Mouse (Mus musculus) liver, embryonic 14.5 days (tissue): ENCODE measurements around the gene Atrnl1. TPM values are rescaled to one million over a fixed set of nuclear protein-coding genes. Genes with fewer than 3 reads are reported as not detected.

Experiments
- ATAC-seq: fragments of 200-750 bp; cut with Nextera tagmentation; 2 replicates; pipeline ENCODE4 v1.8.0; 2017; ENCODE audit warnings: moderate number of reproducible peaks, mild to moderate bottlenecking, moderate library complexity; ENCODE audit not compliant: insufficient read depth
- DNase-seq, 3 experiments: peaks; one replicate each; pipeline ENCODE4 v3.0.0-alpha.2; 2012 to 2013; ENCODE audit warnings: low read depth in 3 of 3, low spot score in 3 of 3
- H3K27ac ChIP-seq: fragments of 300-500 bp; sonication (generic); 2 replicates; pipeline ENCODE4 v1.5.1; 2014; ENCODE audit warnings: moderate library complexity, mild to moderate bottlenecking, control low read depth, inconsistent platforms
- H3K27me3 ChIP-seq: fragments of 300-500 bp; sonication (generic); 2 replicates; pipeline ENCODE4 v1.6.1; 2014; ENCODE audit warnings: mild to moderate bottlenecking, low read length, moderate library complexity; ENCODE audit not compliant: control insufficient read depth, insufficient read depth
- H3K36me3 ChIP-seq: fragments of 300-500 bp; sonication (generic); replicated peaks from 2 replicates; pipeline ENCODE4 v1.6.1; 2014; ENCODE audit warnings: low read depth; ENCODE audit not compliant: control insufficient read depth, insufficient read depth
- H3K4me1 ChIP-seq, 2 experiments: fragments of 200-500 bp in 1 of 2; fragments of 300-500 bp in 1 of 2; sonication (generic) in 1 of 2; replicated peaks; 2 replicates each; pipeline ENCODE4 v1.6.1; 2012 to 2014; ENCODE audit warnings: antibody characterized with exemption in 1 of 2, inconsistent platforms in 1 of 2, low read length in 1 of 2; ENCODE audit not compliant: control insufficient read depth in 2 of 2, insufficient read depth in 2 of 2
- H3K4me2 ChIP-seq: fragments of 300-500 bp; sonication (generic); 2 replicates; pipeline ENCODE4 v1.6.1; 2014; ENCODE audit warnings: low read depth, mild to moderate bottlenecking, control low read depth, moderate library complexity
- H3K4me3 ChIP-seq, 2 experiments: fragments of 200-500 bp in 1 of 2; fragments of 300-500 bp in 1 of 2; sonication (generic) in 1 of 2; 2 replicates each; pipeline ENCODE4 v1.5.1; 2012 to 2014; ENCODE audit warnings: low read depth in 2 of 2, low read length in 2 of 2, mild to moderate bottlenecking in 2 of 2, control low read depth in 1 of 2, inconsistent platforms in 1 of 2, moderate library complexity in 1 of 2; ENCODE audit not compliant: insufficient read depth in 1 of 2
- H3K9ac ChIP-seq: fragments of 300-500 bp; sonication (generic); replicated peaks from 2 replicates; pipeline ENCODE4 v1.6.1; 2014; ENCODE audit warnings: mild to moderate bottlenecking, control low read depth, moderate library complexity
- H3K9me3 ChIP-seq: fragments of 300-500 bp; sonication (generic); 2 replicates; pipeline ENCODE4 v1.6.1; 2016; ENCODE audit warnings: low read length, mixed read lengths; ENCODE audit not compliant: control insufficient read depth
- CTCF ChIP-seq: IDR thresholded peaks from 2 replicates; pipeline ENCODE4 v1.5.1; 2016; ENCODE audit warnings: antibody characterized with exemption, low read depth, control low read depth
- EP300 ChIP-seq: IDR thresholded peaks from 2 replicates; pipeline ENCODE4 v1.6.1; 2016; ENCODE audit warnings: antibody characterized with exemption, low read depth
- WGBS: fragments of 180-500 bp; shearing (Covaris S2); extraction: QIAGEN DNeasy Blood & Tissue Kit; methylation state at CpG from one replicate; pipeline ENCODE4 v1.1.7; 2014; ENCODE audit not compliant: insufficient replicate concordance; 5-methylcytosine and 5-hydroxymethylcytosine counted together
- polyA plus RNA-seq, 2 experiments: library from polyadenylated mRNA; depleted of rRNA in 1 of 2; stranded (reverse) in 1 of 2; unstranded in 1 of 2; fragments of >200 nt; fragmentation: Nextera tagmentation in 1 of 2; extraction: Ambion mirVana in 1 of 2; gene quantifications; 2 replicates each; pipeline versions ENCODE4 v1.2.1 to v1.2.3; 2012 to 2014

The Atrnl1 gene
- polyA plus RNA-seq, 2 experiments = 0.46 to 1.3 TPM

- Histone ChIP-seq H3K9me3 (no peaks in the 10 kb centered on the region), H3K4me3 (no peak overlapping the region), H3K27ac (no peak overlapping the region), H3K9ac (no peak overlapping the region), H3K4me1 (peaks cover 0 to 10% of the 10 kb centered on the region in 2 experiments; a peak in 2 of 4 replicates), H3K36me3 (no peaks in the 10 kb centered on the region), H3K27me3 (no peaks in the 10 kb centered on the region), H3K4me2 (no peak overlapping the region)
- ATAC-seq (no peak), DNase-seq (no peak)
- 61% methylated on average over 8 of the region's 8 CpGs for WGBS
- TF ChIP-seq CTCF = no peak
- no peak for TF ChIP-seq EP300
These were observed 451.1 kb downstream of the Atrnl1 start for GRCm38 (mm10) chr19:58061933-58062332.

- TF ChIP-seq CTCF (no peak), EP300 (no peak)
- DNase-seq (no peak), ATAC-seq (no peak)
- Histone ChIP-seq H3K9ac (no peak overlapping the region), H3K4me3 (no peak overlapping the region), H3K4me2 (no peak overlapping the region), H3K27me3 (no peaks in the 10 kb centered on the region), H3K27ac (no peak overlapping the region), H3K36me3 (no peaks in the 10 kb centered on the region), H3K9me3 (no peaks in the 10 kb centered on the region), H3K4me1 (peaks cover 0 to 12% of the 10 kb centered on the region in 2 experiments; a peak in 2 of 4 replicates)
- 42% methylated on average over 6 of the region's 6 CpGs for WGBS
These were observed 452.7 kb downstream of the Atrnl1 start for GRCm38 (mm10) chr19:58063541-58063940.

- TF ChIP-seq CTCF (no peak), EP300 (no peak)
- Histone ChIP-seq H3K9ac (no peak overlapping the region), H3K4me3 (no peak overlapping the region), H3K27me3 (no peaks in the 10 kb centered on the region), H3K27ac (no peak overlapping the region), H3K4me1 (peaks cover 0 to 13% of the 10 kb centered on the region in 2 experiments; a peak in 2 of 4 replicates), H3K36me3 (no peaks in the 10 kb centered on the region), H3K4me2 (no peak overlapping the region), H3K9me3 (no peaks in the 10 kb centered on the region)
- ATAC-seq = no peak
- DNase-seq = no peak
- 15% methylated on average over 16 of the region's 16 CpGs for WGBS
These were observed 453.5 kb downstream of the Atrnl1 start for GRCm38 (mm10) chr19:58064116-58065000.

GRCm38 (mm10) chr19:58065001-58065314 is 454.1 kb downstream of the Atrnl1 start:
- Histone ChIP-seq H3K4me2 (no peak overlapping the region), H3K4me1 (peaks cover 0 to 13% of the 10 kb centered on the region in 2 experiments; a peak in 2 of 4 replicates), H3K27ac (no peak overlapping the region), H3K9ac (no peak overlapping the region), H3K4me3 (no peak overlapping the region), H3K36me3 (no peaks in the 10 kb centered on the region), H3K9me3 (no peaks in the 10 kb centered on the region), H3K27me3 (no peaks in the 10 kb centered on the region)
- WGBS = 39% methylated on average over 5 of the region's 5 CpGs
- DNase-seq = no peak
- ATAC-seq = no peak
- no peak for TF ChIP-seq CTCF
- TF ChIP-seq EP300 = no peak

- DNase-seq (no peak), ATAC-seq (no peak)
- H3K36me3 ChIP-seq = no peaks in the 10 kb centered on the region
- no peaks in the 10 kb centered on the region for H3K27me3 ChIP-seq
- no peak overlapping the region for H3K9ac ChIP-seq
- H3K9me3 ChIP-seq = no peaks in the 10 kb centered on the region
- no peak overlapping the region for H3K27ac ChIP-seq
- peaks cover 0 to 12% of the 10 kb centered on the region in 2 experiments; a peak in 2 of 4 replicates for H3K4me1 ChIP-seq
- WGBS = 32% methylated on average over 2 of the region's 2 CpGs
- H3K4me2 ChIP-seq = no peak overlapping the region
- H3K4me3 ChIP-seq = no peak overlapping the region
- no peak for TF ChIP-seq EP300
- TF ChIP-seq CTCF = no peak
These were observed 454.7 kb downstream of the Atrnl1 start for GRCm38 (mm10) chr19:58065514-58065913.
